Mouse (Mus musculus): ENCODE data around the gene Cacnb4. TPM values are rescaled to one million over a fixed set of nuclear protein-coding genes. Genes with fewer than 3 reads are reported as not detected.

Gene Cacnb4
- polyA plus RNA-seq (2012) = not detected in 2 replicates

GRCm38 (mm10) chr2:52676023-52676912, at the start of gene Cacnb4:
Gene Cacnb4 (minus strand): TSS chr2:52676831.
- no peak for TF ChIP-seq GATA1 (IDR thresholded peaks at IDR 0.05; ENCODE audit: low read length)

GRCm38 (mm10) chr2:52720231-52721025, 43.8 kb upstream of the Cacnb4 start:
- no peak for TF ChIP-seq GATA1 (IDR thresholded peaks at IDR 0.05; ENCODE audit: low read length)

GRCm38 (mm10) chr2:52717076-52717475, 40.4 kb upstream of the Cacnb4 start:
- TF ChIP-seq GATA1 (IDR thresholded peaks at IDR 0.05; ENCODE audit: low read length) = no peak

GRCm38 (mm10) chr2:52715538-52715937, 38.9 kb upstream of the Cacnb4 start:
- TF ChIP-seq GATA1 (IDR thresholded peaks at IDR 0.05; ENCODE audit: low read length) = no peak

GRCm38 (mm10) chr2:52714111-52714510, 37.5 kb upstream of the Cacnb4 start:
- no peak for TF ChIP-seq GATA1 (IDR thresholded peaks at IDR 0.05; ENCODE audit: low read length)

- no peak for TF ChIP-seq GATA1 (IDR thresholded peaks at IDR 0.05; ENCODE audit: low read length)
Measured at GRCm38 (mm10) chr2:52710804-52711203, 34.2 kb upstream of the Cacnb4 start.

- no peak for TF ChIP-seq GATA1 (IDR thresholded peaks at IDR 0.05; ENCODE audit: low read length)
Measured at GRCm38 (mm10) chr2:52709417-52709816, 32.8 kb upstream of the Cacnb4 start.

- TF ChIP-seq GATA1 (IDR thresholded peaks at IDR 0.05; ENCODE audit: low read length) = no peak
Measured at GRCm38 (mm10) chr2:52701368-52702036, 24.9 kb upstream of the Cacnb4 start.

GRCm38 (mm10) chr2:52700352-52700751, 23.7 kb upstream of the Cacnb4 start:
- no peak for TF ChIP-seq GATA1 (IDR thresholded peaks at IDR 0.05; ENCODE audit: low read length)

GRCm38 (mm10) chr2:52694604-52695003, 18.0 kb upstream of the Cacnb4 start:
- no peak for TF ChIP-seq GATA1 (IDR thresholded peaks at IDR 0.05; ENCODE audit: low read length)

- TF ChIP-seq GATA1 (IDR thresholded peaks at IDR 0.05; ENCODE audit: low read length) = no peak
Measured at GRCm38 (mm10) chr2:52691745-52692144, 15.1 kb upstream of the Cacnb4 start.

- no peak for TF ChIP-seq GATA1 (IDR thresholded peaks at IDR 0.05; ENCODE audit: low read length)
Measured at GRCm38 (mm10) chr2:52686601-52687000, 10.0 kb upstream of the Cacnb4 start.

GRCm38 (mm10) chr2:52677589-52677988, 958 bp upstream of the Cacnb4 start:
- TF ChIP-seq GATA1 (IDR thresholded peaks at IDR 0.05; ENCODE audit: low read length) = no peak

GRCm38 (mm10) chr2:52676913-52677303, 277 bp upstream of the Cacnb4 start:
- no peak for TF ChIP-seq GATA1 (IDR thresholded peaks at IDR 0.05; ENCODE audit: low read length)

- TF ChIP-seq GATA1 (IDR thresholded peaks at IDR 0.05; ENCODE audit: low read length) = no peak
Measured at GRCm38 (mm10) chr2:52675278-52675987, 1.2 kb downstream of the Cacnb4 start.

Measured in G1E-ER4 (cell line).